Mouse (Mus musculus): ENCODE measurements around the gene Lyz1. TPM values are rescaled to one million over a fixed set of nuclear protein-coding genes. Genes with fewer than 3 reads are reported as not detected.
"Not testable (repeated sequence)": the region's sequence is repeated elsewhere in the genome, so short reads cannot be mapped to it uniquely, and the experiment has no call there.

The Lyz1 gene
- polyA plus RNA-seq, 1 experiment from 2014 or later, result 8.6 TPM

DNA sequence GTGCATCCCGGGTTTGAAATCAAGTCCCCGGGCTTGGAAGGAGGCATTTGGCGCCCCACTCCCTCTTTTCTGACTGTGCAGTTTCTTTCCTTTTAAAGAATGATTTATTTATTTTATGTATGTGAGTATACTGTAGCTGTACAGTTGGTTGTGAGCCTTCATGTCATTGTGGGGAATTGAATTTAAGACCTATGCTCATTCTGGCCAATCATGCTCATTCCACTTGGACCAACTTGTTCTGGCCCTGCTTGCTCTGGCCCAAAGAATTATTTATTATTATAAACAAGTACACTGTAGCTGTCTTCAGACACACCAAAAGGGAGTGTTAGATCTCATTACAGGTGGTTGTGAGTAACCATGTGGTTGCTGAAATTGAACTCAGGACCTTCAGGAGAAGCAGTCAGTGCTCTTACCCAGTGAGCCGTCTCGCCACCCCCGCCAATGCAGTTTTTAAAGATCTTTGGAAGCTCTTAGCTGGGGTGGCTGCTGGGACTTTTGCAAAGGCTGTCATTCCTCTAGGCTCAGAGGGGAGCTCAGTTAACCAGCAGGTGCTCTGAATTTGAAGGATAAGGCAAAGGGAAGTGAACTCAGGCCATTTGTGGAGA is 6.2 kb downstream of the Lyz1 start:
- no peak overlapping the region for H3K27ac ChIP-seq (replicated peaks)
- H3K27me3 ChIP-seq (replicated peaks), result peaks cover 7% of the 10 kb centered on the region; the same call in 1 of the 2 replicates
- peaks cover 34% of the 10 kb centered on the region for H3K4me1 ChIP-seq
- H3K36me3 ChIP-seq, result no peaks in the 10 kb centered on the region
- H3K4me2 ChIP-seq, result no peak overlapping the region
- no peaks in the 10 kb centered on the region for H3K9me3 ChIP-seq
- H3K9ac ChIP-seq, result no peak overlapping the region
- no peak for ATAC-seq (ENCODE audit: extremely low read depth, insufficient number of reproducible peaks, low FRiP score, low TSS enrichment)
- WGBS, result 79% methylated on average over 6 of the region's 6 CpGs
- H3K4me3 ChIP-seq, result no peak overlapping the region

- H3K4me2 ChIP-seq; H3K27ac ChIP-seq (replicated peaks); H3K9me3 ChIP-seq; H3K4me3 ChIP-seq; ATAC-seq (ENCODE audit: extremely low read depth, insufficient number of reproducible peaks, low FRiP score, low TSS enrichment); H3K36me3 ChIP-seq; H3K9ac ChIP-seq: not testable (repeated sequence)
- Histone ChIP-seq H3K27me3 (replicated peaks) (peaks cover 14% of the 10 kb centered on the region; the same call in 1 of the 2 replicates), H3K4me1 (peaks cover 34% of the 10 kb centered on the region)
- WGBS, result 48% methylated on average over 4 of the region's 7 CpGs
Measured at GRCm38 (mm10) chr10:117285584-117285983, 7.1 kb downstream of the Lyz1 start.

DNA sequence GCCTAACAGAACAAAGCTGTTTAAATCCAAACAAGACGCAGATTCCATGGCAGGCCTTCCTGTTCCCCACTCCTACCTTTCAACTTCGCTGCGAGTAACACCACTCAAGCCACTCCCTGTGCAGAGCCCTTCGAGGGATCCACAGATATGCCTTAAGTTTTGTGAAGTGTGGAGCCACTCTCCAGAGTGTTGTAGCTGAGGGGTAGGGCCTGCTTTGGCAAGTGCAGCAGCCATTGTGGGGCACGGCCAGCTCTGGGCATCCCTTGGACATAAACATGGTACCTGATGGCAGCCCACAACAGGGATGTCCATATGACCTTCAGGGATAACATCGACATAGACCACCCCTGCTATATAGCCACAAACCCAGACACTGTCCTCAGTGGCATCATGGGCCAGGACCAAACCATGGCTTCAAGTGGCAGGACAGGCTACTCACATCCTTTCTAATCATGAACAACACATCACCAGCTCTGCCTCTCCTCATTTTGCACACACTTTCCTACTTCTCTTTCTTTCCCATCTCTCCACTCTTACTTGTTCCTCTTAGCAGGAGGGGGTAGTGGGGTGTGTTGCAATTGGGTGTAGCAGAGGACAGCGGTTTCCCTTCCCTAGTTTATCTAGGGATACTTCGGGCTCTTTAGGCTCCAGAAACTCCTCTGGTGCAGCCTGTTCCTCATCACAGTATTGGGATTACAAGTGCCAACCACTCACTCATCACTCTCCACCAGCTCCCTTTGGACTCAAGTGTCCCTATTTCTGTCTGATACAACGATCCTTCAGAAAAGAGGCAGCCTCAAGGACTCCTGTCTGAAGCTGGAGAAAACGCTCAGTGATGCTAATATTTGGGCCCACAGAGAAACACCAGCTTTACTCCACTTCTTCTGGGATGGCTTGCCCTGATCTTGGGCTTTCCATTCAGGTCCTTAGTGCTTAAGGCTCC is 7.8 kb downstream of the Lyz1 start:
- 51% methylated on average over 10 of the region's 10 CpGs for WGBS
- peak overlapping the region; percentile 28; the same call in 1 of the 2 replicates for H3K27ac ChIP-seq (replicated peaks)

GRCm38 (mm10) chr10:117283871-117284577 is 8.6 kb downstream of the Lyz1 start:
- Histone ChIP-seq H3K9ac (no peak overlapping the region), H3K9me3 (no peaks in the 10 kb centered on the region), H3K36me3 (no peaks in the 10 kb centered on the region), H3K27ac (replicated peaks) (peak overlapping the region; percentile 28; the same call in 1 of the 2 replicates), H3K4me2 (no peak overlapping the region), H3K4me3 (no peak overlapping the region), H3K4me1 (peaks cover 28% of the 10 kb centered on the region), H3K27me3 (replicated peaks) (peaks cover 21% of the 10 kb centered on the region)
- 71% methylated on average over 7 of the region's 7 CpGs for WGBS
- no peak for ATAC-seq (ENCODE audit: extremely low read depth, insufficient number of reproducible peaks, low FRiP score, low TSS enrichment)

More for the DNA sequence above, 7.8 kb downstream of the Lyz1 start:
- Histone ChIP-seq H3K4me2 (no peak overlapping the region), H3K9me3 (no peaks in the 10 kb centered on the region), H3K36me3 (no peaks in the 10 kb centered on the region), H3K4me1 (peaks cover 28% of the 10 kb centered on the region), H3K27me3 (replicated peaks) (peaks cover 18% of the 10 kb centered on the region), H3K4me3 (no peak overlapping the region), H3K9ac (no peak overlapping the region)
- no peak for ATAC-seq (ENCODE audit: extremely low read depth, insufficient number of reproducible peaks, low FRiP score, low TSS enrichment)

- WGBS, result 81% methylated on average over 4 of the region's 4 CpGs
- not testable (repeated sequence) for ATAC-seq (ENCODE audit: extremely low read depth, insufficient number of reproducible peaks, low FRiP score, low TSS enrichment); H3K4me3 ChIP-seq
Measured at GRCm38 (mm10) chr10:117283196-117283595, 9.5 kb downstream of the Lyz1 start.

GRCm38 (mm10) chr10:117282551-117282950 is 10.1 kb downstream of the Lyz1 start:
- H3K9ac ChIP-seq, result no peak overlapping the region
- H3K4me3 ChIP-seq, result no peak overlapping the region
- no peaks in the 10 kb centered on the region for H3K36me3 ChIP-seq
- no peak for ATAC-seq (ENCODE audit: extremely low read depth, insufficient number of reproducible peaks, low FRiP score, low TSS enrichment)
- H3K4me1 ChIP-seq, result peaks cover 22% of the 10 kb centered on the region
- H3K9me3 ChIP-seq, result no peaks in the 10 kb centered on the region
- no peak overlapping the region for H3K27ac ChIP-seq (replicated peaks)
- H3K4me2 ChIP-seq, result no peak overlapping the region
- 69% methylated on average over 2 of the region's 2 CpGs for WGBS
- peaks cover 21% of the 10 kb centered on the region for H3K27me3 ChIP-seq (replicated peaks)

More at GRCm38 (mm10) chr10:117283196-117283595, 9.5 kb downstream of the Lyz1 start:
- H3K9me3 ChIP-seq; H3K27ac ChIP-seq (replicated peaks); H3K9ac ChIP-seq; H3K4me2 ChIP-seq; H3K36me3 ChIP-seq: not testable (repeated sequence)
- Histone ChIP-seq H3K27me3 (replicated peaks) (peaks cover 21% of the 10 kb centered on the region), H3K4me1 (peaks cover 25% of the 10 kb centered on the region)

- Histone ChIP-seq H3K4me1 (peaks cover 22% of the 10 kb centered on the region), H3K4me3 (no peak within 1 kb of the TSS), H3K9ac (no peak within 1 kb of the TSS; the same call in 1 of the 2 replicates), H3K9me3 (no peaks in the 10 kb centered on the region), H3K36me3 (no peaks in the 10 kb centered on the region), H3K27ac (replicated peaks) (0 out of 2 replicates have a peak within 1 kb of the TSS, but pooled peaks have one; percentile 3), H3K27me3 (replicated peaks) (peaks cover 21% of the 10 kb centered on the region), H3K4me2 (no peak within 1 kb of the TSS)
- 37% methylated on average over 4 of the region's 4 CpGs for WGBS
- ATAC-seq (ENCODE audit: extremely low read depth, insufficient number of reproducible peaks, low FRiP score, low TSS enrichment), result no peak
Measured at GRCm38 (mm10) chr10:117282049-117282448, 10.6 kb downstream of the Lyz1 start, which contains the start of gene Lyz2. TSS of gene Lyz2 (minus strand) at chr10:117282321.

DNA sequence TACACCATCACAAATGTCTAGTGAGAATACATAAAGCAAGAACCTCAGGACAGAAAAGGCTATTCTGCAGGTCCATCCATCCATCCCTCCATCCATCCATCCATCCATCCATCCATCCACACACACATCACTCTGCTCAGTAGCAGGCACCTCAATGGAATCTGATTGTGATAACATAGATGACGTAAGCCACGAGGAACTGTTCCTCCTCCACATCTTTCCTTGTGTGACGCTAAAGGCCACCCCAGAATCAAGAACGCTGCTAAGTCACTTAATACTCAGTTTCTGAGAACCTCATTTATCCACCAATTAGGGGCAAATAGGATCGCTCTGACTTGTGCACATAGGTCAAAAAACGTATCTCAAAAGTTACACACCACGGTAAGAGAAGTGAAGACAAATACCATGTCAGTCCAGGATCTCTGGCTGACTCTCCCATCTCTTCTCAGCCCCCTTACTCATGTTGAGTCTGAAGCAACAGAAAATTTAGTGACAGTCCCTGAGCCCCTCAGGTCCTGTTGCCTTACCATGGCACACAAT is 11.2 kb downstream of the Lyz1 start:
- no peak for ATAC-seq (ENCODE audit: extremely low read depth, insufficient number of reproducible peaks, low FRiP score, low TSS enrichment)
- peaks cover 22% of the 10 kb centered on the region for H3K4me1 ChIP-seq
- no peaks in the 10 kb centered on the region for H3K9me3 ChIP-seq
- H3K9ac ChIP-seq, result no peak overlapping the region; the same call in 1 of the 2 replicates
- H3K27ac ChIP-seq (replicated peaks), result 0 out of 2 replicates have a peak overlapping the region, but pooled peaks have one; percentile 3
- no peaks in the 10 kb centered on the region for H3K36me3 ChIP-seq
- H3K4me3 ChIP-seq, result no peak overlapping the region
- WGBS, result 74% methylated on average over 7 of the region's 7 CpGs
- no peak overlapping the region for H3K4me2 ChIP-seq
- H3K27me3 ChIP-seq (replicated peaks), result peaks cover 18% of the 10 kb centered on the region

DNA sequence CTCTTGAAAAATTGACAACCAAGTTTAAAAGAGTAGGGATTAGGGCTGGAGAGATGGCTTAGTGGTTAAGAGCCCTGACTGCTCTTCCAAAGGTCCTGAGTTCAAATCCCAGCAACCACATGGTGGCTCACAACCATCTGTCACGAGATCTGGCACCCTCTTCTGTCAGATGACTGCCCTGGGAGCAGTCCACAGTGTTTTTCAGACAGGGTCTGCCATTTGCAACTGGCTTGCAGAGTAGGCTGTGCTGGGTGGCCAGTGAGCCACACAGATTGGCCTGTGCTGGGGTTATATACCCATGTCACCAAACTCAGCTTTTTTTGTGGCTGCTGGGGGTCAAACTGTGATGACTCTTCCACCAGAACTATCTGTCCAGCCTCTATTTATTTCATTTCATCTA is 12.7 kb downstream of the Lyz1 start:
- 50% methylated on average over 1 of the region's 1 CpGs for WGBS
- Histone ChIP-seq H3K9ac (no peak overlapping the region), H3K27ac (replicated peaks) (no peak overlapping the region), H3K27me3 (replicated peaks) (peaks cover 25% of the 10 kb centered on the region), H3K36me3 (no peaks in the 10 kb centered on the region), H3K4me2 (no peak overlapping the region), H3K4me3 (no peak overlapping the region), H3K9me3 (no peaks in the 10 kb centered on the region), H3K4me1 (peaks cover 19% of the 10 kb centered on the region)
- no peak for ATAC-seq (ENCODE audit: extremely low read depth, insufficient number of reproducible peaks, low FRiP score, low TSS enrichment)

DNA sequence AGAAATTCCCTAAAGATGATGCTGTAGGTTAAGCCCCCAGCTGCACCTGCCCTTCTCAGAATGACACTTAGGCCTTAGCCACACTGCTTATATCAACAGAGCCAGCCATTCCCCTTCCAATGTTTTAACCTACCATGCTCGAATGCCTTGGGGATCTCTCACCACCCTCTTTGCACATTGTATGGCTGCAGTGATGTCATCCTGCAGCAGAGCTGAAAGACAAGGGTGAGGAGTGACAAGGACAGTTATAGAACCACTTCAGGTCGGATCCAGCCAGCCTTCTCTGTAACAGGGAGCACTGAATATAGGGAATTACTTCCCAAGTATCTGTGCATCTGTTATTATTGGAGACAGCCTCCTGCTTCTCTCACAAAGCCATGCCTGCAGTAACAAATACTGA is 14.2 kb downstream of the Lyz1 start:
- H3K4me1 ChIP-seq, result peaks cover 11% of the 10 kb centered on the region
- peak; percentile 46; the same call in 1 of the 2 replicates for ATAC-seq (ENCODE audit: extremely low read depth, insufficient number of reproducible peaks, low FRiP score, low TSS enrichment)
- 12% methylated on average over 2 of the region's 2 CpGs for WGBS
- not testable (repeated sequence) for H3K9me3 ChIP-seq, H3K4me2 ChIP-seq, H3K9ac ChIP-seq, H3K4me3 ChIP-seq, H3K36me3 ChIP-seq
- peak overlapping the region; percentile 65 for H3K27ac ChIP-seq (replicated peaks)
- peaks cover 29% of the 10 kb centered on the region for H3K27me3 ChIP-seq (replicated peaks)

GRCm38 (mm10) chr10:117277779-117278178 is 14.9 kb downstream of the Lyz1 start:
- WGBS, result 68% methylated on average over 9 of the region's 9 CpGs
- Histone ChIP-seq H3K4me1 (peaks cover 11% of the 10 kb centered on the region), H3K27me3 (replicated peaks) (peaks cover 30% of the 10 kb centered on the region), H3K27ac (replicated peaks) (peak overlapping the region; percentile 36; the same call in 1 of the 2 replicates)
- H3K4me3 ChIP-seq; H3K9me3 ChIP-seq; H3K4me2 ChIP-seq; ATAC-seq (ENCODE audit: extremely low read depth, insufficient number of reproducible peaks, low FRiP score, low TSS enrichment); H3K9ac ChIP-seq; H3K36me3 ChIP-seq: not testable (repeated sequence)
